Mouse (Mus musculus) hindbrain, embryonic 12.5 days (tissue): ENCODE measurements around the gene Zswim4. TPM values are rescaled to one million over a fixed set of nuclear protein-coding genes. Genes with fewer than 3 reads are reported as not detected.

ENCODE experiments used
- ATAC-seq: fragments of 200-750 bp; cut with Nextera tagmentation; 2 replicates; pipeline ENCODE4 v1.8.0; 2017; ENCODE audit warnings: moderate TSS enrichment; ENCODE audit not compliant: low FRiP score
- H3K27ac ChIP-seq: fragments of 300-500 bp; sonication (generic); 2 replicates; pipeline ENCODE4 v1.5.1; 2016; ENCODE audit warnings: mild to moderate bottlenecking
- H3K27me3 ChIP-seq: fragments of 300-500 bp; sonication (generic); 2 replicates; pipeline ENCODE4 v1.6.1; 2016; ENCODE audit warnings: mild to moderate bottlenecking
- H3K36me3 ChIP-seq: fragments of 300-500 bp; sonication (generic); 2 replicates; pipeline ENCODE4 v1.6.1; 2016; ENCODE audit warnings: mild to moderate bottlenecking
- H3K4me1 ChIP-seq: fragments of 300-500 bp; sonication (generic); 2 replicates; pipeline ENCODE4 v1.6.1; 2016
- H3K4me2 ChIP-seq: fragments of 300-500 bp; sonication (generic); replicated peaks from 2 replicates; pipeline ENCODE4 v1.6.1; 2016; ENCODE audit warnings: mild to moderate bottlenecking
- H3K4me3 ChIP-seq: fragments of 300-500 bp; sonication (generic); 2 replicates; pipeline ENCODE4 v1.5.1; 2016; ENCODE audit warnings: mild to moderate bottlenecking
- H3K9ac ChIP-seq: fragments of 300-500 bp; sonication (generic); 2 replicates; pipeline ENCODE4 v1.6.1; 2016; ENCODE audit warnings: mild to moderate bottlenecking, moderate library complexity
- H3K9me3 ChIP-seq: fragments of 300-500 bp; sonication (generic); replicated peaks from 2 replicates; pipeline ENCODE4 v1.6.1; 2016; ENCODE audit warnings: mild to moderate bottlenecking
- WGBS: fragments of 180-500 bp; shearing (Covaris S2); methylation state at CpG from one replicate; pipeline ENCODE4 v1.1.7; 2016; 5-methylcytosine and 5-hydroxymethylcytosine counted together
- polyA plus RNA-seq: library from polyadenylated mRNA; unstranded; fragments of >200 nt; fragmentation: Nextera tagmentation; extraction: Ambion mirVana; gene quantifications from 2 replicates; pipeline ENCODE4 v1.2.1, GENCODE M21; 2016

The Zswim4 gene
- polyA plus RNA-seq, 1 experiment from 2014 or later, result 57.5 TPM

DNA sequence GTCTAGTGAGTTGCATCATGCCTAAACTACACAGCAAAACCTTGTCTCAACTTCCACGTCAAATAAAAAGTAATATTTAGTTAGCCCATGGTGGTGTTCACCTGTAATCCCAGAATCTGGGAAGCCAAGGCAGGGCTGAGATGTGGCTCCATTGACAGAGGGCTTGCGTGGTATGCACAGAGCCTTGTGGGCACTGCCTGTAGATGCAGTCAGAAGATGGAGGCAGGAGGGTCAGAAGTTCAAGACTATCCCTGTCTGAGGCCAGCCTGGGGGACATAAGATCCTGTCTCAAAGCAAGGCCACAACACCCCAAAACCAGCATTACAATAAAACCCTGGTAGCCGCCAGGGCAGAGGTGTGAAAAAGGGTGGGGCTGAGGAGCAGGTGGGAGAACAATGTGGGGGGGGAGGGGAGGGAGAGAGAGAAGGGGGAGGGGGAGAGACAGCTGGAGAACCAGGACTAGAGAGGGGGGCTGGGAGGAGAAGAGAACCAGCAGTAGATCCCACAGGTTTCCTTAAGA, 42.6 kb downstream of the Zswim4 start:
- Histone ChIP-seq H3K36me3 (no peaks in the 10 kb centered on the region), H3K27me3 (peaks cover 6% of the 10 kb centered on the region; the same call in 1 of the 2 replicates), H3K27ac (no peak overlapping the region), H3K9me3 (no peaks in the 10 kb centered on the region), H3K4me1 (peaks cover 35% of the 10 kb centered on the region), H3K4me3 (no peak overlapping the region), H3K4me2 (no peak overlapping the region), H3K9ac (no peak overlapping the region)
- 74% methylated on average over 3 of the region's 3 CpGs for WGBS
- ATAC-seq, result no peak

GRCm38 (mm10) chr8:84193566-84193965, 43.3 kb downstream of the Zswim4 start:
- H3K9ac ChIP-seq, result no peak overlapping the region
- no peak overlapping the region for H3K4me3 ChIP-seq
- WGBS, result 75% methylated on average over 5 of the region's 5 CpGs
- no peak overlapping the region for H3K27ac ChIP-seq
- no peak for ATAC-seq
- H3K9me3 ChIP-seq, result no peaks in the 10 kb centered on the region
- H3K27me3 ChIP-seq, result peaks cover 6% of the 10 kb centered on the region; the same call in 1 of the 2 replicates
- H3K4me2 ChIP-seq, result no peak overlapping the region
- H3K36me3 ChIP-seq, result no peaks in the 10 kb centered on the region
- peaks cover 27% of the 10 kb centered on the region for H3K4me1 ChIP-seq

DNA sequence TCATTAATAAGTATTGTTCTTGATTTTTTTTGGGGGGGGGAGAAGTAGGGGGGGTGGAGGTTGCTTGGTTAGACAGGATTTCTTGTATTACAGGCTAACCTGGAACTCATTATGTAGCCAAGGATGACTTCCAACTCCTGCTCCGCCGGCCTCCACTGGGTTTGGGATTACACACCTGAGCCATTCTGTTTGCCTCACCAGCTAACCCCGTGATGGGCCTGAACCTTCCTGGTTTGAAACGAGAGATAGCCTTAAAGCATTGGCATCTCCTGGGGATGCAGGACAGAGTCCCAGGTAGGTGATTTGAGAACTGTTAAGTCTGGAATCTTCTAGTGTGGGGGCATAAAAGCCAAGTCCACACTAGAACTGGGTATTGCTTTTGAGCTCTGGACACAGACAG, 43.7 kb downstream of the Zswim4 start:
- Histone ChIP-seq H3K36me3 (no peaks in the 10 kb centered on the region), H3K4me2 (no peak overlapping the region), H3K4me3 (no peak overlapping the region), H3K9me3 (no peaks in the 10 kb centered on the region), H3K9ac (no peak overlapping the region), H3K27me3 (peaks cover 6% of the 10 kb centered on the region; the same call in 1 of the 2 replicates), H3K4me1 (peaks cover 23% of the 10 kb centered on the region), H3K27ac (no peak overlapping the region)
- 70% methylated on average over 4 of the region's 4 CpGs for WGBS
- no peak for ATAC-seq

- H3K4me1 ChIP-seq, result peaks cover 17% of the 10 kb centered on the region
- no peaks in the 10 kb centered on the region for H3K9me3 ChIP-seq
- 4% methylated on average over 33 of the region's 33 CpGs for WGBS
- 0 out of 2 replicates have a peak overlapping the region, but pooled peaks have one; percentile 79 for H3K27ac ChIP-seq
- peak; percentile 44 for ATAC-seq
- H3K4me2 ChIP-seq, result peak overlapping the region; percentile 39
- peaks cover 8% of the 10 kb centered on the region for H3K27me3 ChIP-seq
- H3K9ac ChIP-seq, result no peak overlapping the region; the same call in 1 of the 2 replicates
- H3K36me3 ChIP-seq, result no peaks in the 10 kb centered on the region
- H3K4me3 ChIP-seq, result peak overlapping the region; percentile 11; the same call in 1 of the 2 replicates
These were observed 44.3 kb downstream of the Zswim4 start for GRCm38 (mm10) chr8:84192555-84192954.

DNA sequence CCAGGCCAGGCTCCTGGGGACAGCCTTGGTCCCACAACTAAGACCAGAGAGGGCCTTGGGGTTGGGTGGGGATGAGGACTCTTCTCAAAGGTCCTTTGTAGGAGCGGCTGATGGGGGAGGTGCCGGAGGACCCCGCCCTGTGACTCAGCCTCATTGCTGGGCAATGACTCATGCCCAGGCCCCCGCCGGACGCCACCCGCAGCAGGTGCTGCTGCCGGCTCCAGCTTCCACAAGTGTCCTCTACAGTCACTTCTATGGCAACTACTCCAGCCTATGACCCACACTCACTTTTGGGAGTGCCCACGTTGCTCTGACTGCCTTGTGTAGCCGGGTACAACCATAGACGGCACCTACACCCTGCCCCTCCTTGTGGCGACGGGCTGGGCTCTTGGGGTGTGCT, 44.8 kb downstream of the Zswim4 start:
- Histone ChIP-seq H3K27me3 (peaks cover 10% of the 10 kb centered on the region), H3K36me3 (no peaks in the 10 kb centered on the region), H3K9ac (peak overlapping the region; percentile 38; the same call in 1 of the 2 replicates), H3K9me3 (no peaks in the 10 kb centered on the region), H3K4me1 (peaks cover 20% of the 10 kb centered on the region), H3K4me2 (peak overlapping the region; percentile 39), H3K27ac (peak overlapping the region; percentile 79), H3K4me3 (peak overlapping the region; percentile 11; the same call in 1 of the 2 replicates)
- WGBS, result 48% methylated on average over 13 of the region's 13 CpGs
- peak; percentile 29 for ATAC-seq

DNA sequence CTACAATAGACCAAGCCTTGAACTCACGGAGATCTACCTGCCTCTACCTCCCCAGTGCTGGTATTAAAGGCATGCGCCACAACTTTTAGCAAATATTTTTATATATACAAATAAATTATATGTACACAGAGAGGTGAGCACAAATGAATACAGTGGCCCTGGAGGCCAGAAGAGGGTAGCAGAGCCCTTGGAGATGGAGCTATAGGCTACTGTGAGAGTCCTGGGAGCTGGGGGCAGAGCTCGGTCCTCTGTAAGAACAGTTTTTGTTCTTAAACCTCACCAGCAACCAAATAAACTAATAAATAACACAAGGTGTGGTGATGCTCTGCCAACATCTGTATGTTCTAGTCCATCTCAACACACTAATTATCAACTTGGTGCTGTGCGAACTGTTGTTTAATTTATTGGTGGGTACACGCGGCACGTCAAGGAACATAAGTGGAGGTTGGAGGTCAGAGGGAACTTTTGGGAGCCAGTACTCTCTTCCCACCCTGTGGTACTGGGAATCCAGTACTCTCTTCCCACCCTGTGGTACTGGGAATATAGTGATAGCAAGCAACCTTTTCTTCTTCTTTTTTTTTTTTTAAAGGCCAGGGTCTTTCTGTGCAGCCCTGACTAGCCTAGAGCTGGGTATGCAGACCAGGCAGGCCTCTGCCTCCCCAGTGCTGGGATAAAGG, 46.5 kb downstream of the Zswim4 start:
- peaks cover 10% of the 10 kb centered on the region for H3K27me3 ChIP-seq

GRCm38 (mm10) chr8:84189603-84190002, 47.3 kb downstream of the Zswim4 start:
- Histone ChIP-seq H3K4me3 (no peak overlapping the region), H3K27me3 (peaks cover 13% of the 10 kb centered on the region), H3K4me1 (peaks cover 27% of the 10 kb centered on the region), H3K36me3 (no peaks in the 10 kb centered on the region), H3K27ac (0 out of 2 replicates have a peak overlapping the region, but pooled peaks have one; percentile 23), H3K9ac (no peak overlapping the region), H3K9me3 (no peaks in the 10 kb centered on the region), H3K4me2 (no peak overlapping the region)
- ATAC-seq, result no peak
- 63% methylated on average over 4 of the region's 4 CpGs for WGBS

More for the DNA sequence above, 46.5 kb downstream of the Zswim4 start:
- no peak for ATAC-seq
- H3K4me1 ChIP-seq, result peaks cover 25% of the 10 kb centered on the region
- no peak overlapping the region for H3K4me3 ChIP-seq
- no peak overlapping the region for H3K9ac ChIP-seq
- H3K27ac ChIP-seq, result no peak overlapping the region
- H3K9me3 ChIP-seq, result no peaks in the 10 kb centered on the region
- WGBS, result 91% methylated on average over 7 of the region's 7 CpGs
- H3K36me3 ChIP-seq, result no peaks in the 10 kb centered on the region
- H3K4me2 ChIP-seq, result no peak overlapping the region

DNA sequence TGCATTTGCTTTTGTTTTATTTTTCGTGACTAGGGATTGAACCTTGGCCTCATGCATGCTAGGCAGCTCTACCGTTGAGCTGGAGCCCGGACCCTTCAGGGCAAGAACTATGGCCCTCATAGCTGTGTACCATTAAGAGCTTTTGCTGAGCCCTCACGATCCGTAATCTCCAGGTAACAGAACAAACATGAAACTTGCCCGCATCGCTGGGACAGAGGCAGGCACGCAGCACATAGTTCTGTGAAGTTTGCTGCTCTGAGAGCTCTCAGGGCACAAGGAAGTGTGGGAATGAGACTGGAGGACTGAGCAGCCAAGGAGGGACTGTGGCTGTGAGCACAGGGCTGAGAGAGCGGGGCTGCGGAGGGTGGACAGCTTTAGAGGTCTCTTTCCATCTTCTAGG, 48.2 kb downstream of the Zswim4 start:
- Histone ChIP-seq H3K36me3 (no peaks in the 10 kb centered on the region), H3K4me2 (no peak overlapping the region), H3K4me1 (peaks cover 34% of the 10 kb centered on the region), H3K4me3 (no peak overlapping the region), H3K27ac (no peak overlapping the region), H3K9ac (no peak overlapping the region), H3K27me3 (peaks cover 13% of the 10 kb centered on the region), H3K9me3 (no peaks in the 10 kb centered on the region)
- no peak for ATAC-seq
- 88% methylated on average over 10 of the region's 10 CpGs for WGBS

GRCm38 (mm10) chr8:84187065-84187755, 49.6 kb downstream of the Zswim4 start:
- H3K36me3 ChIP-seq, result no peaks in the 10 kb centered on the region
- H3K4me1 ChIP-seq, result peaks cover 36% of the 10 kb centered on the region
- H3K9me3 ChIP-seq, result no peaks in the 10 kb centered on the region
- ATAC-seq, result no peak
- peak overlapping the region; percentile 51 for H3K9ac ChIP-seq
- WGBS, result 7% methylated on average over 21 of the region's 21 CpGs
- H3K27ac ChIP-seq, result no peak overlapping the region
- H3K4me2 ChIP-seq, result peak overlapping the region; percentile 64
- peaks cover 7% of the 10 kb centered on the region for H3K27me3 ChIP-seq
- peak overlapping the region; percentile 26 for H3K4me3 ChIP-seq

- H3K36me3 ChIP-seq, result no peaks in the 10 kb centered on the region
- H3K4me3 ChIP-seq, result peak overlapping the region; percentile 26
- no peak overlapping the region for H3K27ac ChIP-seq
- H3K27me3 ChIP-seq, result peaks cover 7% of the 10 kb centered on the region
- ATAC-seq, result 0 out of 2 replicates have a peak, but pooled peaks have one; percentile 20
- under 1% methylated on average over 12 of the region's 12 CpGs for WGBS
- H3K9ac ChIP-seq, result peak overlapping the region; percentile 51; the same call in 1 of the 2 replicates
- peaks cover 35% of the 10 kb centered on the region for H3K4me1 ChIP-seq
- H3K9me3 ChIP-seq, result no peaks in the 10 kb centered on the region
- peak overlapping the region; percentile 64 for H3K4me2 ChIP-seq
These were observed 50.3 kb downstream of the Zswim4 start for GRCm38 (mm10) chr8:84186547-84186946.

GRCm38 (mm10) chr8:84185117-84185516, 51.7 kb downstream of the Zswim4 start, which contains the start of gene Nanos3:
Gene Nanos3, minus strand, starts transcription at chr8:84185217.
- WGBS, result 91% methylated on average over 7 of the region's 7 CpGs
- Histone ChIP-seq H3K36me3 (no peaks in the 10 kb centered on the region), H3K27ac (peak within 1 kb of the TSS; percentile 96), H3K9me3 (no peaks in the 10 kb centered on the region), H3K4me3 (peak within 1 kb of the TSS; percentile 90), H3K27me3 (peaks cover 7% of the 10 kb centered on the region), H3K4me1 (peaks cover 46% of the 10 kb centered on the region), H3K4me2 (peak within 1 kb of the TSS; percentile 75), H3K9ac (peak within 1 kb of the TSS; percentile 99)
- ATAC-seq, result no peak
